Mouse (Mus musculus) megakaryocyte, embryonic 14.5 days (primary cell): ENCODE measurements at regions not wholly inside any gene's neighbourhood (a gene's known extent, or its start where the extent isn't known, plus 50 kb on each side); places are given as distances from the start of the nearest gene placed in this dataset.

Experiments
- FLI1 ChIP-seq: IDR thresholded peaks from 2 replicates; pipeline ENCODE4 v1.6.1; 2012; ENCODE audit warnings: low read length, inconsistent platforms, mixed read lengths
- GATA1 ChIP-seq: IDR thresholded peaks from 3 replicates; pipeline ENCODE4 v1.6.1; 2012; ENCODE audit warnings: mixed read lengths, low read length, inconsistent platforms, borderline replicate concordance

GRCm38 (mm10) chr7:135900861-135901321 lies 184.7 kb upstream of the Mki67 start:
- TF ChIP-seq GATA1, result no peak
- TF ChIP-seq FLI1, result no peak
